Mouse (Mus musculus): Measurements from ENCODE around the gene Olfr527.

The Olfr527 gene

DNA sequence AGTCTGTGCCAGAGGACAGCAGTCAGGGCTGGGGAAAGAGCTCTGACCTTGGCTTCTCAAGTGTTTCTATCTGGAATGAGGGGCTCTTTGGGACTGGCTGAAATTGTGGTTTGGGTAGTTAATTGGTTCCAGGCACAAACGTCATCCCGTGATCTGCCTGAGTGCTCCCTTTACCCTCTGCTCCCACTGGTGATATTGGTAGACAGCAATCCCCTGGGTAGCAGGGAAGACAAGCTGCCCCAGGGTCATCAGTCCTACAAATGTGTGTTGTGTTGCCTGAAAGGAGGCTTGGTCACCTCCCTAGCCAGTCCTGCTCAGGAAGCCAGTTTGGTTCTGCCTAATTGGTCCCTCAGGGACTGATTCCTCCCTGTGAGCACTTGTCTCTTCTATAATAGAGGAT is at the start of gene Olfr527:
Gene Olfr527 (plus strand): TSS at position 301 of the 400 bp plus-strand sequence.
- DNase-seq (ENCODE audit: low spot score), result no peak

DNA sequence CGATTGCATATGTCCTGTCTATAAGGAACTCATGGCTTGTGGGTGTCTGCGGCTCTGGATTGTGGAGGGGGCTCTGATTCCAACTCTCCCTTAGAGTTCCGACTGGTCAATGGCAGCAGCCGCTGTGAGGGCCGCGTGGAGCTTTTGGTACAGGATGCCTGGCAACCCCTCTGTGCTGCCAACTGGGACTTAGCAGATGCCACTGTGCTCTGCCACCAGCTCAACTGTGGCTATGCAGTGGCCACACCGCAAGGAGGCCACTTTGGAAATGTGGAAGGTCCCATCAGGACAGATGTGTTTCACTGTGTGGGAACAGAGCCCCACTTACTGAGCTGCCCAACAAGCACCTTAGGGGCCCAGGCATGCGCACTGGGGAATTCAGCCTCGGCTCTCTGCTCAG is 38.1 kb upstream of the Olfr527 start:
- DNase-seq (ENCODE audit: low spot score), result no peak

DNA sequence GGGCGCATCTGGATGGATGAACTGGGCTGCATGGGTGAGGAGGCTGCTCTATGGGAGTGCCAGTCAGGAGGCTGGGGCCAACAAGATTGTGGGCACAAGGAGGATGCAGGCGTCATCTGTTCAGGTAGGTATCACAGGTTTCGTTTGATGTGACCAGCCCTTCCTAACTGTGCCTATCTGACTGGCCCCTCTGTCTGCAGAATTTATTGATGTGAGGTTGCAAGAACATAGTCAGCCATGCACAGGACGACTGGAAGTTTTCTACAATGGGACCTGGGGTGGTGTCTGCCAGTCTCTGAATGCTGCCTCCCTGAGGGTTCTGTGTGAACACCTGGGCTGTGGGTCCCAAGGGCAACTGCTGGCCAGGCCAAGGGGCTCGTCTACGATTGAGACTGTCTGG is 36.9 kb upstream of the Olfr527 start:
- DNase-seq (ENCODE audit: low spot score), result no peak

DNA sequence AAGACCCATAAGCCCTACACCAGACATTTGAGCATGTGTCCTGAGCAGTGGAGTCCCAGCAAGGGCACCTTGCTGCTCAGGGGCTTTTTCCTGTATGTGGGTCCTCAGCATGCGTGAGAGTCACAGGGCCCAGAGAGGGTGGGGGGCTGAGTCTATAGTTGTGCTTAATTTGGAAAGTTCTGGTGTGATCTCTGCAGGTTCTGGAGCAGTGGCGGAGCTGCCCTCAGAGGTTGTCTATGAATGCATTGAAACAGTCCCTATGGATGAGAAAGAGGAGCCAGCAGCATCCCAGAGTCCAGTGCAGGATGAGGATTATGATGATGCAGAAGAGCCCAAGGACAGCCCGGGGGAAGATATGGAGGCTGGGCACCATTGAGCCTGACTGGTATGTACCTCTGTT is 34.4 kb upstream of the Olfr527 start:
- no peak for DNase-seq (ENCODE audit: low spot score)

DNA sequence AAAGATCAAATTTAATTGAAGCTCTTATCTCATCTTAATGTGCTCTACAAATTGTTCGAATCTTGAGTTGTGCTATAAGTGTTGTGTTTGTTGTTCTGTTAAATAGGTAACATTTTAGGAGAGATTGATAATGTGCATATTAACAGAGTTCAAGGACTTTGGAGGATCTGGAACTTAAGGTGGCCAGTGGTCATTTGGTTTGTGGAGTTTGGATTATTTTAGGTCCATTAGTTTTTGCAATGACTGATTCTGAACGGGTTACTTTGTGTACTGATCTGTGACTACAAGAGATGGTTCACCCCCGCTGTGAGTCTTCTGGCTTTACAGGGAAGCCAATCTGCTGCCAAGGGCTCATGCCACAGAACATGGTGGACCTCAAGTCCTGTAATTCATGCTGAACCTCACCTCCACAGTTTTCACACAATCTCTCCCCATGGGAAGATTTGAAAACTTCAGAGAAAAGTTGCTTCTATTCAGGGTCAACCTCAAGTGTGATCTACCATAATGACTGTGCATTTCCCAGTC is 13.9 kb upstream of the Olfr527 start:
- no peak for DNase-seq (ENCODE audit: low spot score)

DNA sequence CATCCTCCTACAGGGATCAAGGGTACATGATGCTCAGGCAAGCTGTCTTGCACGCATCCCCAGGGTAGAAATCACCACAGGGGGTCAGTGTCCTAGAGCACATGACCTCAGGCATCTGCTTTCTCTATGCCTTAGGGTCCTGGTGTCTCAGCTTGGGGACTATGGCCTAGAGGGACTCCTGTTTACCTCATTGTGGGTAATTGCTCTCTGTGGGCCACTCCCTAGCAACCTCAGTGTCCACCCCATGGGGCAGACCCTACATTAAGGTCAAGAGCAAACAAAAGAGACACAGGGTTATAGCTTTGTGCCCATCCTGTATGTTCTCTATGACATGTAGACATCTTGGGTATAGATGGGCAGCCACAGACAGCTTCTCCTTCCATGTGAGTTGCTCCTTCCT is 13.3 kb upstream of the Olfr527 start, which contains the start of gene Olfr525:
Gene Olfr525 (plus strand): TSS at position 301 of the 400 bp plus-strand sequence.
- DNase-seq (ENCODE audit: low spot score), result no peak

DNA sequence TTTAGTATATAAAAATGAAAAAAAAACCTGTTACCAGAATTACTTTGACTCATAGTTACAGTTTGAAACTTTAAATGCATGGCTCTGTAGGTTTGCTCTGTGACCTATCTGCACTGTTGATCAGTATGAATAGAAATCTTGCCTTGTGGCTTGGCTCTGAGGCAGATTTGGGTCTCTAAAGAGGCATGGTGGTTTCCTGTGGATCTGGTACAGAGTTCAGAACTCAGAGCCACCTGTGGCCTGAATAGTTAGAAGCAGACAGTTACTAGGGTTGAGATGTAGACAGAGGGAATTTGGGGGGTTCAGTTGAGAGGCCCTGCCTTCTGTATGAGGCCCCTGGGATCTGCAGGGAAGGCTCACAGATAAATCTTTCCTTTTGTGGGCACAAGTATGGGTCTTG is 12.7 kb upstream of the Olfr527 start:
- no peak for DNase-seq (ENCODE audit: low spot score)

DNA sequence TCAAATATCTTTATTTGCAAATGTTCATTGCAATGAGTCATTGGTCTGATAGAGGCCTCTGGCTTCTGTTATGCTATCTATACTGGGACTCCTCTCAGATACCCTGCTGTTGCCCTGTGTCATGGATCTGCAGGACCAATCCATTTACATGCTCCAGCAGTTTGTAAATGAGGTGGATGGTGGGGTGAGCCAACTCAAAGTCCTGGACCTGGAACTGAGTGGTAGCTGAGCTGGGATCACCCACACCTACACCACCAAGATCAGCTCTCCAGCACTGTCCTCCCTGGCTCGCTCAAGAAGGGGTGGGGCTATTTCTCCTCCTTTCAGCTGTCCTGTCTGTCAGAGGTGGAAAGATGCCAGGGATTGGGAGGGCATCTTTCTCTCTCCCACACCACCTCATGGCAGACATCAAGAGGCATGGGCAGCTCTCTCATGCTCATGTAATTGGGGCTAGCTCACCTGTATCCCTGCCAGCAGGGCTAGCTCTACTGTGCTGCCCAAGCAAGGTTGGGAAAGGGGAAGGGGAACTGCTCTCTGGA is 4.0 kb upstream of the Olfr527 start:
- DNase-seq (ENCODE audit: low spot score), result no peak

DNA sequence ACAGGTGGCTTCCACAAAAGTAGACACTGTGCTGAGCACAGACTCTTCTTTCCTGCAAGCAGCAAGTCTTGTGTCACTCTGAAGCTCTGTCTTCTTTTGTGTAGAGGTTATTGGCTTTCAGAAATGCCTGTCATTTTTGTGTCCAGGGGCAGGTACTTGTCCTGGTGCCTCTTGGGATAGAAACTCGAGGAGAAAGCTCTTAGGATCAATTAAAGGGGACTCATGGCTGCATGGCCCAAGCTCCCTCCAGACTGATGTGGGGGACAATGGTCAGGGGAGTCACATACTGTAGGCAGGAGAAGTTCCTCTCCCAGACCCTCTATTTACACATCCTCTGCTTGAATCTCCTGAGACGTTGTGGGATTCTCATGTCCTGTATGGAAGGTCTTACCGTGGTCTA is 27.8 kb downstream of the Olfr527 start, which contains the start of gene Olfr60:
Gene Olfr60 (minus strand): TSS at position 101 of the 400 bp plus-strand sequence.
- no peak for DNase-seq (ENCODE audit: low spot score)

DNA sequence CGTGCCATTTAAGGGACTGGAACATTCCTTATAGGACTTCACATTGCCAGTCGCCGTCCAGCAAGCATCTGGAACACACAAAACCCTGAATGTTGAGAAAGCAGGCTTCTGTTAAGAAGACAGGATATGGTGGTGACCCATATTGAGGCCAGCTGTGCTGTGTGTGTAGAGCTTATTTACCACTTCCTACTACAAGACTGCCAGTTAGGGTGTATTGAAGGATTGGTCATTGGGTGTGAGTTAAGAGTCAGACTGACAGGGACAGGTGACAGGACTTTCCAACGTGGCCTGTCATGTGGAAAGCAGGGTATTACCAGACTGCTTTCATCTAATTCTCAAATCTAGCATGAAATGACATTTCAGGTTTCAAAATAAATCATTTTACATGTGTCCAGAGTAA is 40.5 kb downstream of the Olfr527 start:
- no peak for DNase-seq (ENCODE audit: low spot score)

DNA sequence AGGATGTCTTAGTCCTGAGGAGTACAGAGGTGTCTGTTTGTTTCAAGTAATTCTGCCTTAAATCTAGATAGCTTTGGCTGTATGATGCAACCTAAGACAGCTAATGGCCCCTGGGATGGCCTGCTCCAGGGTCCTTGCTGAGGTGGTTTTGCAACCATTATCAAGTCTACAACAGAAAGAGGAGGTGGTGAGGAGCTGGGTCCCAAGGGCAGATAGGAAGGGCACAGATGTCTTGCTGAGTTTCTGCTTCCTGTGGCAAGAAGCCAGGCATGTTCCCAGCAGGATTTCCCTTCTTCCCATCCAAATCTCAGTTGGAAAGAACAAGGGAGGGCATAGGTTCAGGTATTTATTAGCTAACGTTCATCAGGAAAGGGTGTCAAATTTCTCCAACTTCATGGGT is 42.4 kb downstream of the Olfr527 start, which contains the start of gene Olfr530:
Gene Olfr530 (minus strand): TSS at position 101 of the 400 bp plus-strand sequence.
- no peak for DNase-seq (ENCODE audit: low spot score)

DNA sequence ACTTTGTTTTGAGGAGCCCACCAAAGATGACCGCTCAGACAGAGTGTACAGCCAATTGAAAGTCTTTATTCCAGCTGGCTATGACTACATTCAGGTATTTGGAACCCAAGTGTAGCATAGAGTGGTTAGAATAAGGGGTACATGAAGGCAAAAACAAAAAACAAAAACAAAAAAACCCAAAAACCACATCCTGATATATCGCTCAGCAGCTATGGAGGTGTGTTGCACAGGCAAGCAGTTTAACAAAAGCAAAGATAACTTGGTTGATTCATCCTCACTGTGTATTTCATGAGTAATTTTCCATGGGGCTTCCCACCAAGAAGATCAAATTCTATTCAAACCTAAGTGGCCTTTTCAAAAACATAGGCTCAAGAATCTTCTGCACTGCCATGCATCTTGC is 43.1 kb downstream of the Olfr527 start:
- DNase-seq (ENCODE audit: low spot score), result no peak
